Mouse (Mus musculus) c-Kit-positive CD71-positive TER-119-positive erythroid progenitor cells, embryonic 14.5 days (primary cell): ENCODE measurements around the gene Btg2.
A peak's percentile ranks its signal among the peaks of the same experiment; 100 is the strongest.

Experiments used
- DNase-seq: peaks from one replicate; pipeline ENCODE4 v3.0.0-alpha.2; 2013; ENCODE audit warnings: low spot score

The Btg2 gene

DNA sequence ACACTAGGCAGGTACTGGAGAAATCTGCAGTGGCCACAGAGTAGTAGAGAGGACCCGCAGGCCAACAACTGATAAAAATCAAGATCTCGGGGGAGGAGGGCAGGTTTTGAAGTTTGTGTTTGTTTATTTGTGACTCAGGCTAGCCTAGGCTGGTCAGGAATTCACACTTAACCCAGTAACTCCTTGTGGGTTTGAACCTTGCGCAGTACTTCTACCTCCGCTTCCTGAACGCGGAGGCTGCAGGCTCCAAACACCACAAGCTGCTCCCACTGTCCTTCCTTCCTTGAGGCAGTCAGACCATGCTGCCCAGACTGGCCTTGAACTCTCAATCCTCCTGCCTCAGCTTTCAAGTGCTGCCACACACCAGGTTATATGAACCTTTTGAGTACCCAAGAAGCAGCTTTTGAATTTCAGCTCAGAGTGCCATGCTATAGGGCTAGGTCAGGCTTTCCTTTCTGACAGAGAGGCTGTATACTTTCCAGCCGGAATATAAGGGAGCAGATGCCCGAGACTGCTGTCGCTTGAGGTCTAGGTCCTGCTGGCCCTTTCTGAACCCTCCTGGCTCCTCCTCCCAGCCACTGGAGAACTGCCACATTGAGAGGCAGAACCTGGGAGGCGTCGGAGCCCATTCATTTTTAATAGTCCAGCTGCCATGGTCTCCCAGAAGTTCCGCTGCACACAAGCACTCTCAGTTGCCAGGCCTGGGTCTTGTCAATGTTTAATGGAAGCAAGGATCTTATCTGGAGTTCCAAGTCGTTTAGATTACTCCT lies 19.2 kb upstream of the Btg2 start:
- DNase-seq: no peak

DNA sequence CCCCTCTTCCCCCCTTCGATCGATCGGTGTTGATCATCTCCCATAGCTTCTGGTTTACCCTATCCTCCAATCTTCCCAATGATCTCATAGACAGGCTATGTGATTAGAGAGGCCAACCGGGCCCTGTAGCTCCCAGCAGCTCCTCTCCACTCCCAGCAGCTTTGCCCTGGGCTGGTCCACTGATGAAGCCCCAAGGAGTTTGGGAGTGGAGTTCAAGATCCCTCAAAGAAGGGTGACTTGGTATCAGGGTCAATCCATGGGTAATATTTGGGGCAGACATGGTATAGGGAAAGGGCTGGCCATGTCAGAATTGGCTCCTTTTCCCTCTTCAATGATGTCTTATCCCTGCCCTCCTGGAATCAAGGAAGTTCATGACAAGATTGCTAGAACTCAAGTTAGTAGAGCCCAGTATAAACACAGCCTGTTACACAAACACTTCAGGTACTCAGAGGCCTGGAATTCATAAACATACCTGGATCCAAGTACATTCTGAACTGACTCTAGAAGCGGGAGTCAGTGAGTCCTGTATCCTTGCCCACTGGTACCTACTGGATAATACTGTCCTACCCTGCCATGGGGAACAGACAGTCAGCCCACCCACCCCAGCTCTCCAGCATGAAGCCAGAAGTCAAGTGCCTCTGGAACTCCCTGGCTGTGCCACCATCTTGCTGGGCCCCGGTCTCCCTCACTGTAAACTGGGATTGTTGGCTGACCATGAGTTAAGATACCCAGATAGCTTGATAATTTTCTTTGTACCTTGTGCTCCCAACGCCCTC lies 18.3 kb upstream of the Btg2 start:
- no peak for DNase-seq

DNA sequence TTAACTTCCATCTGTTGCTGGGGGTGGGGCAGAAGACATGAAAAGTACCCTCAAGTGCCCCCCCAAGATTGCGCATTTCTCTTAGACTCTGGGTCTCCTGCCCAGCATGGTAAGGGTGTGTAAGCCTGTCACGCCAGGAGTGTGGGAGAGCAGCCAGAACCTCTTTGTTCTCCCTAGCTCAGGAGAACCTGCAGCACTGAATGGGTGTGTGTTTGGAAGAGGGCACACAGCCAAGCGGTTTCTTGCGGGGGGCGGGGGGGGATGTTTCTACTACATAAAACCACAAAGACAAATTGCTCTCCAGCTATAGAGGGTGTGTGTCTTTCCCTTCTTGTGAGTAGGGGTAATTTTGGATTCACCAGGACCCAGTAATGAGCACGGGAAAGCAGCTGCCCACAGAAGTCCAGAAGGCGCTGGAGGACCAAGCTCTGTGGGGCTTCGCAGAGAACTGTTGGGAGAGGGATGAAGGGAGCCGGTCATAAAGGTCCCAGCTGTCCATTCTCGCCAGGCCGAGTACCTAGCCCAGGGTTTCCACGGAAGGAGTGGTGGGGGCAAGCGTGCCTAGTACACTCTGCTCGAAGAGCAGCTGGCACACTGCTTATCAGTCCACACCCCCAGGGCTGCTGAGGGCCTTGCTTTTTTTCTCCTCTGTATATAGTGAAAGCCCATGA lies 17.5 kb upstream of the Btg2 start:
- no peak for DNase-seq

DNA sequence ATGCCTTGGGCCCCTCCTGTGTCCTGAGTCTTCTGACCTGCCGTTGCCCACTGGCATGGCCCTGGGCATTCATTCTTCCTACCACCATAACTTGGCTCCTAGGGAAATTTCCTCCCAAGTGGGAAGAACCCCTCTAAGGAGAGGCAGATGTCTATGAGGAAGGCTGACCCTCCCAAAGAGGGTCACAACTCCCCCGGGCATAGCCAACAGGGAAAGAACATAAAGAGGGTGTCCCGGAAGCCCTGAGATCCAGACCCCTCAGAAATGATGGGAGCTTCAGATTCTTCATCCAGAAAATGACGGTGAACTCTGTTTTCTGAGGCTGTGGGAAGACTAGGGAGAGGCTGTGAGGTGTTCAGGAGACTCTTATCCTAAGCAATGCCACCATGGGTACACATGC lies 16.8 kb upstream of the Btg2 start:
- no peak for DNase-seq

DNA sequence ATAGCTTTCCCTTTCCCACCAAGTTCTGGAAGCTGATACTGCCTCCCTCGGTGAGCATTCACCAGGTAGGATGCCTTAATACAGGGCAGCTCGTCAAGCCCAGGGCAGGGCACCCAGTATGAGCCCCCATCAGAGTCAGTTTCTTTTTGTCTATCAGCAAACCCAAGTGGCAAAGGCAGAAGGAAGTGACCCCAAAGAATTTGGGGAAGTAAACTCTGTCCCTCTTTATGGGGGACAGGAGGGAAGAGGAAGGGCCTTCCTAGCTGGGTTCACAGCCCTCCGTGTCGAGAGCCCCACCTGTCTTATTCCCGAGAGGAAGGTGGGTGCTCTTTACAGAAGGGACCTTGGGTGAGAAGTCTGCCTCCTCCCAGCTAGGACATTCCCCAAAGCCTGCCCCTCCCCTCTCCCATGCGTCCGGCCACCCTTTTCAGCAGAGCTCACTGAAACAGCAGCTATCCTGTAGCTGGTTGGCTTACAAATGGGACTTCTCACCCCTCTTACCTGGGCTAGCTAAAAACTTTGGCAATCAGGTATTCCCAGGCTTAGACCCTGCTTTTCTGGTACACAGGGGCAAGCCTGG lies 16.2 kb upstream of the Btg2 start:
- no peak for DNase-seq

DNA sequence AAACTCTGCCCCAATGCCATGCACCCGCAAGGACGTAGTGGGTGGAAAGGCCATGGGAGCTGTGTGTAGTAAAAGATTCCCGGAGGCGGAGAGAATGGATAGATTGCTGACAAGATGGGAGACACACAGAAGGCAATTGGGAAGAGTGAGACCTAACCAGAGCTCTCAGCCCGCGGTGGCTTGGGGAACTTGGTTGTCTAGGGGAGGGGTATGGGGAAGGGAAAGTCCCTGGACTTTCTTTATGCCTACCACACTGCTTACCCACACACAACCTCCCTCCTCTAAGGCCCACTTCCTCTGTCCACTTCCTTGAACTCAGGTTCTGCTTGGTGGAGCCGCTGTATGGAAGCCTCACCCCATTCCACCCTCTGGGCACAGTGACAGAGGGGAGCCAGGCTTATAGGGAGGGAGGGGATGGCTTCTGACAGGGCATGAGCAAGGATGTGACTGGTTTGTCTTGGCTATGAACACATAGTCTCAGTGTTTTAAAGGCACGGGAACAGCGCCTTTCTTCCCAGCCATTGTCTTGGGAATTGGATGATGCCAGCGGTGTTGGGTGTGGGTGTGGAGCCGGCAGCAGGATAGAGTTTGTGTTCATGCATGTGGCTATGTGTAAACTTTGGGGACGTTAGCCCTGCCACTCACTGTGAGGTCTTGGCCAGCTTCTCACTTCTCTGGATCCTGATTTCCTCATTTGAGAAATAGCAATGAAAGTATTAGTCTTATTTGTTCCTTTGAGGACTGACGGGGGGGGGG lies 15.0 kb upstream of the Btg2 start:
- no peak for DNase-seq

DNA sequence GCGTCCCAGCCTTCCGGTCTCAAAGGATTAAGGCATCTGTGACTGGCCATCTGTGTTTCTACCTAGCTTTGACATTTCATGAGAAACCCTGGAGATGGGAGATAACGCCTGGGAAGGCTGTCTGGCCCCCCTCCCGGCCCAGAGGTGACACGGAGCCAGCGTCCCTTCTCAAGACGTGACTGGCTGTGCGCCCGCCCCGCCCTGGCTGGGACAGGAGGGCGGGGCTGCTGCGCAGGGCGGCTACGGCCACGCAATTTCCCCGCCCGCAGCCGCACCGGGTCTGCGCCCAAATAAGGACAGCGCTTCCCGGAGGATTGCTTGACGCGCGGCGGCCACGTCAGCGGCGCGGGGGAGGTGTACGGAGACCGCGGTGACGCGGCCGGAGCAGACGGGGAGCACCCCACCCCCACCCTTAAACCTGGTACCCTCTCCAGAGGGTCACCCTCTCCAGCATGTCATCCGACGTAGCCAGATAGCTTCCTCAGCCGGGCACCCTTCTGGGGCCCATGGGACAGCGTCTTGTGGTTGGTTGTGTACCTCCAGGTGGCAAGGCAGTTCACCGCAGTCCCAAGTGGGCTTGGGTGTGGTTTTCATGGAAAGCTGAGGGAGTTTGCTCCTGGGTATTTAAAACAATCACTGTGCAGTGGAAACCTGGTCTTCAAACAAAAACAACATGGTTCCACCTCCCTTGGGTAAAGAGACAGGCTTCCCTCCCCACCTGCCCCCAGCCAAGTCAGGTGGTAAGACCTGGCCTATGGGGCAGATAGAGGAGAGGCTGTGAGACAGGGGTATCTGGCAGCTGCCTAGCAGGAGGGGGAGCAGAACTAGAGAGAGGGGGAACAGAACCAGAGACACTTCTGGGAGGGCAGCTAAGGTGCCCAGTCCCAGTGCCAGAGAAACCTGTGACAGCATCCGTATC lies 14.2 kb upstream of the Btg2 start:
- DNase-seq: peak; percentile 95

DNA sequence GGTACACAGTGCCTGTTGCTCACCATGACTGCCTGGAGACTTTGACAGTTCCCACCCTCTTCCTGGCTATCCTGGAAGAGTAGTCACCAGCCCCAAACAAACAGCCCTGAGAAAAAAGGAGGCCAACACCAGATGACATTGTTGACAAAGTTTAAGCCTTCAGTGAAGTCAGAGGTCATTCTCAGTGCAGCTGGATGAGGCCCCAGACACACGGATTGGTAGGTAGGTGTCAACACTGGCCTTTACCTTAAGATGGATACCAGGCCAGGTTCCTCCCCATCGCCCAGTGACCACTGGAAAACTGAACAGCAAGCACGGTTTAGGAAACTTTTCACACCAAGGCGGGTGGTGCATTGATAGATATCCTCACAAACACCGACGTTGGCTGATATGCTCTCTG lies 13.4 kb upstream of the Btg2 start:
- DNase-seq: no peak

DNA sequence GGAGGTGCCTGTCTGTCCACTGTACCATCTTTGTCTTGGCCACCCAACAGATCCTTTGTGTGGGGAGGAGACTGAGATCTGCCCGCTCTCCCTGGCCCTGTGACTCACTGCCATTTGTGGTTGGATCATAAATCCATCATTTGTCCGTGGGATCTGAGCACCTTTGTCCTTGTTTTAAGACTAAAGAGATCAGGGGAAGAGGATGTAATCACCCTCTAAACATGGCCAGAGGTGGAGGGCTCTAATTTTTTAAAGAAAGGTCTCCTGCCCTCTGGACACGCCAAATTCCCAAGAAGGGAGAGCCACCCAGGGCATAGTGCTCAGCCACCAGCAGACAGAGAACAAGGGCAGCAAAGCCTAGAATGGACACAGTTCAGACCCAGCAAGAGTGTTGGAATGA lies 12.9 kb upstream of the Btg2 start:
- no peak for DNase-seq

DNA sequence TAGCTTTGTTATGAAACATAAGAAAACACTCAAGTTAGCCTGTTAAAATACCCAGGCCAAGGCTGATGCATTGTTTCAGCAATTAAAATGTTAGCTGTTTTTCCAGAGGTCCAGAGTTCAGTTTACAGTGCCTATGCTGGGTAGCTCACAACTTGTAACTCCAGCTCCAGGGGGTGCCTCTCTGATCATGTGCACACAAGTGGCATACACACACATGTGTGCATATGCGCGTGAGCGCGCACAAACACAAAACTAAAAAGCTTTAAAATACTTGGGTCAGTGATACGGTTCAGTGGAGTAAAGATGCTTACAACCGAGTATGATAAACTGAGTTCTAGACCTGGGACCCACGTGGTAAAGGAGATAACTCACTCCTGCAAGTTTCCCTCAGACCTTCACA lies 10.2 kb upstream of the Btg2 start:
- no peak for DNase-seq

DNA sequence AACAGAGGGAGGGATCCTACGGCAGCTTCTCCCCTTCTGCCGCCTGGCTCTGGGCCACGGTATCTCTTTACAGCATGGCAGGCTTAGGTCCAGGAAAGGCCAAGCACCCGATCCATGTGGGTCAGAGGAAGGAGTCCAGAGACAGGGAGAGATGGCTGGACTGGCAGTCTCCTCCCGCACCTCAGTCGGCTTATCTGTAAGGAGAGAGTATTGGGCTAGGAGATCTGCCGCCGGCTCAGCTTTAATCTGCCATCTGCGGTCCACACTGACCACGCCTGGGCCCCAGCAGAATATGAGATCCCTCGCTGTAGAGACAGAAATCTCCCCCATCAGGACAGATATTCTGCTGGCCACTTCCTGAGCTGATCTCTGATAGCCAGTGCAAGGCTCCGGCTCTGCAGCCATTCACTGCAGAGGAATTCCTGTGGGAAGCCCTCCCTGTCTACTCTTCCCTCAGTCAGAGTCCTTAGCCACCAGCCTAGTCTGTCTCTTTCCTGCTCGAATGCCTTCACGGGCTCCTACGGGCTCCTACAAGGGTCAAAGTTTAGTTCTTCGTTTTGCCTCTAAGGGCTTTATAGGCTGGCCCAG lies 8.0 kb upstream of the Btg2 start:
- DNase-seq: no peak

DNA sequence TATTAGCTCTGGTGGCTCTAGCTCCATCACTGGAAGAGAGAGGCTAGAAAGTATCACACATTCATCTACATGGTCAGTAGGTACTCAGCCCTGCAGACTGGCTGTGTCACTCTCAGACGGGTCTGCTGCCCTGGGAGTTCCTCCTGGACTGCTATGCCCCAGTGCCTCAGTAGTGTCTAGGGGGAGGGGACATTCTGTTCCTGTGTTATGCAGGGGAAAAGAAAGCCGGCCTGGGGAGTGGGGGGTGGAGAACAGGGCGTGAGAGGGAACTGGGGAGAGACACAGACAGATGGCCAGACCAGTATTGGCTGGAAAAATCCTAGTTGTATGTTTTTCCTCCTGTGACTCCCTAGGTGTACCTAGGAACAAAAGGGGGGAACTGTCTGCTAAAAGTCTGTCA lies 7.1 kb upstream of the Btg2 start:
- DNase-seq: no peak

DNA sequence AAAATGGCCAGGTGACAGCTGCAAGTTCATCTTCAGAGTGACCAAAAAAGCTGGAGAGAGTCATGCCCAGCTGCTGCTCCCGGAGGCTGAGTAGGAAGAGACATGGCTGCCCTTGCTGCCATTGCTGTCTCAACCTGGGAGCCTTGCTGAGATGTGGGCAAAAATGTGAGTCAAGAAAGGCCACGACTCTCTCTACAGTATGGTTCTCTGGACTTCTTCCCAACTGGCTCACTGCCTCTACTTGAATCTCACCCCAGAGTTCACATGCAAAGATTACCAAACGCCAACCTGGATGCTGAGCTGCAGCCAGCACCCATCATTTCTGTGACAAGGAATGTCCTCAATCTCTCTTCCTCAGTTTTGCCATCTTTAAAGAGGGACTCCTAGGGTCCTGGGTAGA lies 5.2 kb upstream of the Btg2 start:
- no peak for DNase-seq

DNA sequence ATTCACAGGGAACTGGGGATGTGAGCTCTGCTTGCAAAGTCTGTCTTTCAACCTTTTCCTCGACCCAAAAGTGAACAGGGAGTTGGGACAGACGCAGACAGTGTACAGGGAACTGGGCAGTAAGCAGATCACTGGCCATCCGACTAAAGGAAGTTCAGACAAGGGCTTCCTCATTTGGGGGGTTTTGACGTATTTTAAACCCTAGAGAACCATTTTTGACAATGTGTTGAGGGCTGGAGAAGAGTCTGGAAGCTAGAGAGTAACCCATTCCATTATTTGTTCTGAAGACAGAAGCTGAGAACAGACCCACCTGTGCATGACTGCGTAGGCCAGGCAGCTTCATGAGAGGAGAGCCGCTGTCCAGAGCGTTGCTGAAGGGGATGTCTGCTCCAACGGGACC lies 4.8 kb upstream of the Btg2 start:
- no peak for DNase-seq

DNA sequence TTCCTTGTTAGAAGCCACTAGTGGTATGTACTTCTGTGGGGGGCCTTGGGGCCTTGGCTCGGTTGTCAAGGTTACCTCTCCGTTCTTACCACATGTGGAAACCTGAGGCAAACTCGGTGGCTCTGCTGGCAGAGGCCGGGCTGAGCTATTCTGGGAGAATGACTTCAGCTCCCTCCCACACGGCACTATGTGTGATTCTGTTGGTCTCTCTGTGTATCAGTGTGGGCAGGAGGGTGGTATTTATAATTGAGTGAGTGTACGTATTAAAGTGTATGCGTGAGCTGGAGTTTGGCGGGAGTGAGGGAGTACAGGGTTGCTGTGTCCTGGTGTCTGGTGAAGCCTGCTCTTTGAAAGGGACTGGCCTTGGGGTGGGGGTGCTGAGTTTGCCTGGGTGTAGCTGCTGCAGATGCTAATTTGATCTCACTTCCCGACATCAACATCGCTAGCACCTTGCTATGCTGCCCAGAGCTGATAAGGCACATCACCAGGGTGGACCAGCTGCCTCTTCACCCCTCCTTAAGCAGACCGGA lies 4.1 kb upstream of the Btg2 start:
- peak; percentile 63 for DNase-seq

DNA sequence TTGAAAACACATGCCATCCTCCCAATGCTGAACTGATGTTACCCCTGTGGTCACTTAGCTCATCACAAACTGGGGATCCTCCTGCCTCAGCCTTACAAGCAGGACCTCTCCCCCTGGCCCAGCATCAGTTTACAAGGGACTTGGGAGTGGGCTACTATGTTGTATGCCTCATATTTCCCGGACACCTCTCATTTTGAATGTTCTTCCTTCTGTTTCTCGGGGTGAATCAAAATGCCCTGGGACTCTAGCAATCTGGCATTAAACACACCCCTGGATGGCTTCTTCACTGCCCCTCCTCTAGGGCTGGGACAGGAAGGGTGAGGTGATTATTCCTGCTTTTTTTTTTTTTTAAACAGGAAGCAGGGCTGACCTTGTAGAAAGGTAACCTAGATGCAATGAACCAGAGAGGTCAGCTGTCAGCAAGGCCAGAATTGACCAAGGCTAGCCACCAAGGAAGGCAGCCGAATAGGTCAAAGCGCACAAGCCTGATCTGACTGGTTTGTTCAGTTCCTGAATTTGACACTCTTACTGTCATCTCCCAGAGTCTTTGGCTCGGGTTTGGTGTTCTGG lies 2.0 kb upstream of the Btg2 start:
- no peak for DNase-seq

DNA sequence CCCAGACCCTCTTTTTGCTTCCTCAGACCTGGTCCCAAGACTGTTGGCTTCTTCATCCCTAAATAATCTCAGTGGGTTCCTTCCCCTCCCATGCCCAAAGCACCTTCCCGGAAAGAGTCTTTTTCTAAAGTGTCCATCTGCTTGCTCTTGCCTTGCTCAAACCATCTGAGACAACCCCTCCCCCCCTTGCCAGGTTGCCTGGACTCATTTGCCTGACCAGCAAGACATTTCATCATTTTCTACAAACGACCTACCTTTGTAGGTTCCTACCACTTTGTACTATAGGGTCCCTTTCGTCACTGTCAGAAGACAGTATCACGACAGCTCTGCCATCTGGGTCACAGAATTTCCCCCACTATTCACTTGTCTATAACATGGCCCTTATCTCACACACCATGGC lies 1.5 kb upstream of the Btg2 start:
- DNase-seq: no peak

DNA sequence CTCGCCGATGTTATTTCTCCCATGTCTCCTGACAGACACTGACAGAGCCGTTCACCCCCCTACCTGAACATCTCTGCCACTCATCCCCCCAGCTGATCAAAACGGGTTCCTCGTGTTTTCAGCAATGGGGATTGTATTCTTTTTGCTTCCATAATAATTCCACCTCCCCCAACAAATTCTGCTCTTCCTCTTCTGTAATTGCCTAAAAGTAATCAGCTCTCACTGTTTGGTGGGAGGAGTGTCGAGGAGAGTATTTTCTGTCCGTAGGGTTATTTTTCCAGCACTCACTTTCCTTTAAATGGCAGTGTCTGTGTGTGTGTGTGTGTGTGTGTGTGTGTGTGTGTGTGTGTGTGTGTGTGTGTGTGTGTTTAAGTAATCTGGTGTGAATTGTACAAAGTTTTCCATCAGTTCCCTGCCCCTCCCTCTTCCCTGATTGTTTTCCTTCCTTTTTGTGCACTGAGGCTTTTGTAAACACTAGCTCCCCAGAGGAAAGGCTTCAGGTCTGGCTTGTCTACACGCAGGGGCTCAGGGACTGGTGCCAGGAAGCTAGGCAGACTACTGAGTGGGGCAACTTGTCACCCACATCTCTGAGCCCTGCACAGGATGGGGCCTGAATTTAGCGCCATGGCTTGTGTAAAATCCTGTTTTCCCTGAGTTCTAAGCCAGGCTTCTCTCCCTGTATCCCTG lies 700 bp upstream of the Btg2 start:
- DNase-seq: no peak

DNA sequence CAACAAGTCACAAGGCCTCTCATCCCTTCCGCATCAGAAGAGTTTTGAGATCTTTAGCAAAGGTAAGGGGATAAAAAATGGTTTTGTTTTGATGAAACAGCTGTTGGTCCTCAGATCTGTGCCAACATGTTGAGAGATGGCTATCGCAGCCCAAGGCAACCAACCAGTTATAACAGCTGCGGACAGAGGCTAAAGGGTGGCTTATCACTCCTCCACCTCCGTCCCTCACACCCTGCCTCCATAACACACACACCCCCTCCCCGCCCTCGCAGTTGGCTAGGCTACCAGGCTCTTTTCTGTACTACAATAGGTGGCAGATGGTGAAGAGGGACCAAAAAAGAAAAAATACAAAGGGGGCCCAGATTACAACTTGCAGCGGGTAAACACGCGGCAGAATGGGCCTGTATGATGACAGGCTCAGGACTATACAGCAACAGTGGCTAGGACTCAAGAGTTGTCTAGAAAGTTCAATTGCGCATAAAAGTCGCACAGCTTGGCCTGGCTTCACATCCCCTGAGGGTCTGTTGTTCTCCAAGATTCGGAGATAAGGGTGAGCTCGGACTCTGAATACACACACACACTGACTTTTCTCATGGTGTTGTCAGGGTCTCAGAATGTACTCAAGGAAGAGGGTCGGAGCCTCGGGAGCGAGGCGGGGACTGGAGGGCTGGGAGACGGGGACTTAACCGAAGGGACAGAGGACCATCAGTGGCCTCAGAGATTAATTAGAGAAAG lies 692 bp downstream of the Btg2 start:
- DNase-seq: peak; percentile 83
